Mouse (Mus musculus) CH12.LX (cell line): ENCODE data around the gene Mrpl58.
A peak's percentile ranks its signal among the peaks of the same experiment; 100 is the strongest.

Experiments
- CTCF ChIP-seq, 2 experiments: IDR thresholded peaks in 1 of 2; conservative IDR thresholded peaks in 1 of 2; 2 replicates each; pipeline ENCODE4 v1.5.1; 2011 to 2012; ENCODE audit warnings: low read depth in 2 of 2, low read length in 2 of 2, improper control_type of control experiment in 1 of 2, inconsistent platforms in 1 of 2, mild to moderate bottlenecking in 1 of 2, moderate library complexity in 1 of 2
- UBTF ChIP-seq: IDR thresholded peaks from 2 replicates; pipeline ENCODE4 v1.6.1; 2012; ENCODE audit warnings: low read depth, mild to moderate bottlenecking, inconsistent platforms, low read length, improper control_type of control experiment, moderate library complexity
- ZNF384 ChIP-seq: IDR thresholded peaks from 2 replicates; pipeline ENCODE4 v1.6.1; 2012; ENCODE audit warnings: low read depth, low read length, improper control_type of control experiment, inconsistent platforms

- TF ChIP-seq CTCF (conservative IDR thresholded peaks at IDR 0.05 in 1 of 2, IDR thresholded peaks at IDR 0.05 in 1 of 2; ENCODE audit: low read depth in 2 of 2, low read length in 2 of 2) = peak in 1 of 2 experiments; percentile 20; a peak in 1 of 4 replicates
- no peak for TF ChIP-seq ZNF384
- no peak for TF ChIP-seq UBTF
Observed at GRCm38 (mm10) chr11:115455619-115456018, 52.1 kb downstream of the Mrpl58 start.
